Mouse (Mus musculus) adrenal gland (tissue): ENCODE measurements at regions not wholly inside any gene's neighbourhood (a gene's known extent, or its start where the extent isn't known, plus 50 kb on each side); places are given as distances from the start of the nearest gene placed in this dataset.

Source experiments
- intact Hi-C: fragments of 180-260 bp; cut with DNase I; formaldehyde crosslinking; loops from one replicate; pipeline ENCODE4 v1.15.1; 2025

DNA sequence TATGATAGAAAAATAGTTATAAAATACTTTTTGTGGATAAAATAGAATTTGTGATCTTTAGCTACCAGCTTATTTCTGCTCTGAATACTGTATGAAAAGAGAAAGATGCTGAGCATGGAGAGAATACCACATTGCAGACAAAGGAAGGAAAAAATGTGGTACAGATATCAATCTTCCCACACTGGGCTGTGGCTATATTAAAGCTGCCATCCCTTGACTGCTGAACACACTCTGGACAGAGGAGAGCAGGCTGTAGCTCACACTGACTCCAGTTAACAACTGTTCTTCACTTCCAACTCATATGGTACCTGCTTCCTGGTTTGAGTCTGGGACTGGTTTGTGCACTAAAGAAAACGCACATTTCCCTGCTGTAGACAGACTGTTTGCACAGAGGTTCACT lies 76.7 kb upstream of the Try4 start:
- intact Hi-C loops: no loop called here

DNA sequence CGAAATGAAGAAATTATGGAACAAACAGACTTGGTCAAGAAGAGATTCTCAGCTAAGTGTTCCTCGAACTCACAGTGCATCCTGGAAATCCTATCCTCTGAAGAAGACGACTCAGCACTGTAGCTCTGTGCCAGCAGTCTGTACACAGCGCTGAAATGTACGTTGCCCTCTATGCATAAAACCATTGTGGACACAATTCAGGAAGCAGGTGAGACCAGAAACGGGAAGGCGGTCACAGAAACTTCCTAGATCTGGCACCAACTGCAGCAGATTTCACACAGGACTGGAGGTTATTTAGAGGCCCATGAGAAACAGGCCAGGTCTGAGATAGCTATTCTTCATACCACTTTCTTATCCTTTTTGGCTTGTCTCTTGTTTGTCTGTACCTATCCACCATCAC lies 83.7 kb upstream of the Try4 start:
- intact Hi-C loops: no loop called here

DNA sequence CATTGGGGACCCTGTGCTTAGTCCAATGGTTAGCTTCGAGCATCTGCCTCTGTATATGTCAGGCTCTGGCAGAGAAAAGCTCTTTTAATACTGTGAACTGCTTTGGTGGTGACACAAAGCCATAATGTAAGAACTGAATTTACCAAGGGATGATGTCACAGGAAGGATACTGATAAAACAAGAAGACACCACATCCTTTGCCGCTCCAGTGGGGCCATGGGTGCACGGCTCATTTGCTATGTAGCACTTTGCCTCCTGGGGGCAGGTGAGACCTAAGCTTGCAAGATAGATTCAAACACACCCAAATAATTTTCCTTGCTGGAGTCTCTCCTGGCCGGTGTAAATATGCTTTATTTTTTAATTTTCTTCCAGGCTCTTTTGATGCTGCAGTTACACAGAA lies 86.2 kb upstream of the Try4 start:
- intact Hi-C loops: no loop called here

DNA sequence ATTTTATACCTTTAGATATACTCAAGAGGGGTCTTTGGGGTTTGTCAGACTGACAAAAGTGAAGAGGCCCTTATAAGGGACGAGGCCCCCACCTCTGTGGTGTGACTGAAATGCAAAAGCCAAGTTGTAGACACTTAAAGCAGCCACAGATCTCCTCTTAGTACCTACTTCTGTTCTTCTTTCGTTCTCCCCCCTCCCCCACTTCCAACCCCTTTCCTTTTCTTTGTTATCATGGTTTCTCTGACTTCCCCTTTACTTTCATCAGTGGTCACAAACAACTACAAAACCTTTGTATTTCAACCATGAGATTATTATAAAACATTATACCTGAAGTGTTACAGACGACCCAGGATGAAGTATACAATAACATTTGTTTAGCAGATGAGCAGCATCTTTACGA lies 96.2 kb upstream of the Try4 start:
- intact Hi-C loops: no loop called here

DNA sequence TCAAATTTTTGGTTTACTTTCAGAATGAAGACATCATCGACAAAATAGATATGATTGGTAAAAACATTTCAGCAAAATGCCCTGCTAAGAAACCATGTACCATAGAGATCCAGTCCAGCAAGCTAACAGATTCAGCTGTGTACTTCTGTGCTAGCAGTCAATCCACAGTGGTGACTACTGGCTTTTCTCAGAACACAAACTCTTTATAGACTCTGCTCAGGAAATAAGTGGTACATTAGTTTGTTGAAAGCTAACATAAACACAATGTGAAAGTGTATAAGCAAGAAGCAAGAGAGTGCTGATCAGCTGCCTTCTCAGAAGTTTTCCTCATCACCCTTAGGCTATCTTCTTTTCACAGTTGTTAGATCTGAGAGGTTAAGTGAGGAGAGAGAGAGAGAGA lies 99.2 kb upstream of the Try4 start:
- intact Hi-C loops: no loop called here

DNA sequence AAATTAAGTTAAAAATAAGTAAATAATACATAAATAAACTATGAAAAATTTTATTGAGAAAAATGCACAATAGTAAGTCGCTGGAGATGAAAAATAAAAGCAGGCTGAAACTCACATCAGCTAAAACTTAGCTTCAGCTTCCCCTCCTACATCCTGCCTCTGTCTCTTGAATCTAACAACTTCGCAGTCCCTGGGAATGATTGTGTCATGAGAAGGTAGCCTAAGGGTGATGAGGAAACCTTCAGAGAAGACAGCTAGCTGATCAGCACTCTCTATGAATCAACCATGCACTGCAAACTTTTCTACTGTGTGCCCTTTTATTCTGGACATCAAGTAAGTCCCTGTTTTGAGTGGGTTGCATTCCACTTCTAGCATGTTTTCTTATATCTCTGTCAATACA lies 99.8 kb upstream of the Try4 start:
- intact Hi-C loops: no loop called here

DNA sequence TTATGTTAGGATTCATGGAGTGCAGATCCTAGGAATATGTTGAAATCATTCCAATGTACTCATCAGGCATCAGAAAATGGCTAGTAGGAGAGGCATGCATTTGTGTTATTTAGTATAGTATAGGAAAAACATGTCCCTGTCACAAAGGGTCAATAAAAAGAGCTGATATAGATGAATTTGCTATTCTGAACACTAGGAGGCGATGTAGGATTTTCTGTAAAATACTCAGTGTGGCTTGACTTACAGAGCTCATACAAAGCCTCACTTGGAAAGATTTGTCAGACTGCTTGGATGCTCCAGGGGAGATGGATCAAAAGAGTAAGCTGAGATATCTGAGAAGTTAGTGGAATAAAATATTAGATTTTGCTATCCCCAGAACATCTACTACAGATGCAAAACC lies 107.6 kb upstream of the Try4 start:
- intact Hi-C loops: loop anchor here (5.0 kb wide), 1 partner anchor 338 kb away; no protein-coding TSS in a partner anchor

DNA sequence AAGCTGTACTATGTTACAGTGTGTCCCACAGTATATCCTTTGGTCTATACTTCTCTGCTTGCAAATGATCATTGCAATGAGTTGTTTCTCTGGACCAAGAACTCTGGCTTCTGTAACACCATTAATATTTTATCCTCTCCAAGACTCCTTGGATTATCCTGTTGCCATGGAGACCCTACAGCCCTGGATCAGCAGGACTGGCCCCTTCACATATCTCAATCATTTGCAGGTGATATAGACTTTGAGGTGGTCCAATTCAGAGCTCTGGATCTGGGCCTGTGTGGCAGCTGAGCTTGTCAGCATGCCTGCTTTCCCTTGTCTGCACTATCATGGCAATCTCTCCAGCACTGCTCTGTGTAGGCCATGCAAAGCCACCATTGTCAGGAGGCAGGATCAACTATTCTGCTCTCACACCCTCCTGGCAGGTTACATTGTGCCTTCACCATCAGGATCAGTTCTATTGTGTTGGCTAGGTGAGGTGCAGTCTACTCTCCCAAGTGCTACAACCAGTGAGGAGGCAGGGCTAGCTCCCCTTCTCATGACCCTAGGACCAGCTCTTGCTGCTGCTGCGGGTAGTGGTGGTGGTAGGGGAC lies 110.2 kb upstream of the Try4 start:
- intact Hi-C loops: loop anchor here (5.0 kb wide), 1 partner anchor 340 kb away; no protein-coding TSS in a partner anchor

DNA sequence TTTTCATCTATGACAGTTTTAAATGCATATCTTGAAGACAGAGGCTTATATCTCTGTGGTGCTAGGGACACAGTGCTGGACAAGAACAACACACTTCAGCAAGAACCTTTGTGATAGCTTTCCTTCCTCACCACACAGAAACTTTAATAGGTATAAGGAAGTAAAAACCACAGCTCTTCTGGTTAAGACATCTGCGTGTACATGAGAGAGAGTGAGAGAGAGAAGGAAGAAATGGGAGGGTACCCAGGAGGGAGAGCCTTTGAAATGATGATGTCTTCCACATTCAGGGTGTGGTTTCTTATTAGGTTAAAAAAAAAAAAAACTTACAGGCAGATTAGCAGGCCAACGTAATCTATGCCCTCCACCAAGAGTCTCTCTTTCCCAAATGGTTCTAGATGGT lies 113.2 kb upstream of the Try4 start:
- intact Hi-C loops: no loop called here

DNA sequence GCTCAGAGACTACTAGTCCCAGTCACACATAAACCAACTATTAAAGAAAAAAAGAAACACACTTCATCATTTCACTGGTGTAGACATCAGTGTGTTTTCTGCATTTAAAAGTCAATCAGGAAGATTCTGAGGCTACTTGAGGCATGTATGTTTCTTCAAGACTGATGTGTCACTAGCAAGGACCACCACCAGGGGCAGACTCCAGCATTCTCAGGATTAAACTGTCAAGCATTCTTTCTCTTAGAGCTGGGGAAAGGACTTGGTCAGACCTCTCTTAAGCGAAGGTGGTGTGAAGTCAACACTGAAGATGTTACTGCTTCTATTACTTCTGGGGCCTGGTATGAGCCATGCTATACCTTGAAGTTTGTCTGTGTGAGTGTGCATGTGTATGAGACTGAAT lies 114.1 kb upstream of the Try4 start:
- intact Hi-C loops: no loop called here

DNA sequence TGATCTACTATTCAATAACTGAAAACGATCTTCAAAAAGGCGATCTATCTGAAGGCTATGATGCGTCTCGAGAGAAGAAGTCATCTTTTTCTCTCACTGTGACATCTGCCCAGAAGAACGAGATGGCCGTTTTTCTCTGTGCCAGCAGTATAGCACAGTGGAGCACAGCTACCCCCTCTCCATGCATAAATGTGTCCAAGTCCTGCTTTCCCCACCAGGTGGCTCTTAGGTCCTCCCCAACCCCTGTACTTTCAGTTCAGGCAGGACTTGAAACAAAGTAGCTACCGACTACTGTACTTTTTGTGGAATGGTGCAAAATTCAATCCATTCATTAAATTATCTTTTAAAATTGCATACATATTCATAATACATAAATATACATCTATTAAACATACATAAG lies 123.2 kb upstream of the Try4 start:
- intact Hi-C loops: no loop called here

DNA sequence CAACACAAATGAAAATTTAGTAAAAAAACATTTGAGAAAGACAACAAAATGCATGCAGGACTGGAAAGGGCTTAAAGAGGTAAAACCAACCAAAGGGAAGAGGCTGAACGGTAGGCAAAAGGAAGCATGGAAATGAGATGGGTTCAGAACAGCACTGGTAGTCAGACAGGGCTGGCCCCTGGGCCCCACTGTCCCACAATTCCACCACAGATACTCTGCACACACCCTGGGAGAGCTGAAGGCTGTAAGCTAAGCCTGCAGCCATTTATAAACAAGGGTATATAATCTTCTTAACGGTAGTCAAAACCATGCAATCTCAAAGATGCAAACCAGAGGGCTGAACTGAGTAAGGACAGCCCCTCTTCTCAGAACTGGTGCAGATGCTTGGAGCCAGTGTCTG lies 124.0 kb upstream of the Try4 start:
- intact Hi-C loops: no loop called here

DNA sequence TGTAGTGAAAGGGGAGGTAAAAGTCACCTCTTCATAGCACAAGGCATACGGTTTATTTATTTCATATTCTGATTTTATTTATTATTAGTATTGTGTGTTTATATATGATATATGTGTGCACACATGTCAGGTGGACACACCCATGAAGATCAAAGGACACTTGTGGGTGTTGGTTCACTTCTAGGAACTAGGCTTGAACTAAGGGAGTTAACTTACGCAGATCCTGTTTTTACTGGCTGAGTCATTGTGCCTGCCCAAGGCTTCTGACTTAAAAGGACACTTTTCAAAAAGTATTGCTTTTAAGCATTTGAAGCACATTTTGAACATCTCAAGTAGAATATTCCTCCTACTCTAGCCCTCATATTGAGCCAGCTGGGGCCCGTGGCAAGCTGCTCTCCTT lies 124.9 kb upstream of the Try4 start:
- intact Hi-C loops: no loop called here

DNA sequence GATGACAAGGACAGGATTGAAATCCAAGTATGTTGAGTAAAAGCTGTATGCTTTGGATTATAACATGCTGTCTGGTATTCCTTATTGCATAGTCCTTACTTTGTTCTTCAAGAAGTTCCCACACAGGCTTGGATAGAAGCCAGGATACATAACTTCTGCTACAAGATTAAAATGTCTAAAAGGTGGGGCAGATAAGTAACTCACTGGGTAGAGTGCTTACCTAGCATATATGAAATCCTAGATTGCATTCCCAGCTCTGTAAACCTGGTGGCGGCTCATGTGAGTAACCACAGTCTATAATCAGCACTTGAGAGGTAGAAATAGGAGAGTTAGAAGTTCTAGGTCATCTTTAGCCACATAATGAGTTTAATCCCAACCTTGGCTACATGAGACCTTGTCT lies 126.0 kb upstream of the Try4 start:
- intact Hi-C loops: no loop called here

DNA sequence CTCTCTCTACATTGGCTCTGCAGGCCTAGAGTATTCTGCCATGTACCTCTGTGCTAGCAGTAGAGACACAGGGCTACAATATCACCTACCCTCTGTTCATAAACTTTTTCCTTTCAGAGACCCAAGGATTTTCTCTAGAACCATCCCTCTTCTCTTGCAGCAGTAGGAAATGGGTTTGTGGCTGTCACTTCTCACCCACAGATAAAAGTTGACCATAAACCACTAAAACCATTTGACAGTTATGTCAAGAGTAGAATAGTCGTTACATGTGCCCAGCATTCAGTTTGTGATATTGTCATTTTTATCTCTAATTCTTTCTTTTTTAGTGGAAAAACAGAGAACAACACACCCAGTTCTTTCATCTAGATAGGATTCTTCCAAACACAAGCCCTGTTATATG lies 128.2 kb upstream of the 2210010C04Rik start:
- intact Hi-C loops: no loop called here

DNA sequence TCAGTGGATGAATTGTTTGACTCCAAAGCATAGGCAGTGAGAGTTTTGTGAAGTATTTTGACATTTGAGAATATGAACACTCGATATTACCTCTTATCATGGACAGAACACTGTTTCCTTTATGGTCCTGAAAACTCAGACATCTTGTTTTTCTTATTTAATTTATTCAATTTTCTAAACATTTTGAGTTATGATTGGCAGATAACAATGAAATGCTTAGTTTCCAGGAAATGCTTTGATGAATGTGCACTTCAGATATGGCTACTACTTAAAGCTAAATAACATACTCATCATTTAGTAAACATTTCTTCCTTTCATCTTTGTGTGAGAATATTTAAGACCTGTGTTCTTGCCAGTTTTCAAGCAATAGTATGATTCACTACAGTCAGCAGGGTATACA lies 126.4 kb upstream of the 2210010C04Rik start:
- intact Hi-C loops: no loop called here

DNA sequence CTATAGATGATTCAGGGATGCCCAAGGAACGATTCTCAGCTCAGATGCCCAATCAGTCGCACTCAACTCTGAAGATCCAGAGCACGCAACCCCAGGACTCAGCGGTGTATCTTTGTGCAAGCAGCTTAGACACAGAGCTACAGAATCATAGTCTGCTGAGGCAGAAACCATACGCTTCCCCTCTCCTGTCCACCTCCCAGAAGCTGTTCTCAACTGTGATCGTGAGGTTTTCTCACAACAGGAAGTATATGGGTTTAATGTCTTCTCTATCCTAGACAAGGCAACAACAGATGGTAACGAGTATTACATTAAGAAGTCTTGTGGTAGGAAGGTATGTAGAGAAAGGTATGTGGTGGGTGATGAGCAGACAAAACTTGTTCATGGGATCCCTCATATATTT lies 116.8 kb upstream of the 2210010C04Rik start:
- intact Hi-C loops: no loop called here

DNA sequence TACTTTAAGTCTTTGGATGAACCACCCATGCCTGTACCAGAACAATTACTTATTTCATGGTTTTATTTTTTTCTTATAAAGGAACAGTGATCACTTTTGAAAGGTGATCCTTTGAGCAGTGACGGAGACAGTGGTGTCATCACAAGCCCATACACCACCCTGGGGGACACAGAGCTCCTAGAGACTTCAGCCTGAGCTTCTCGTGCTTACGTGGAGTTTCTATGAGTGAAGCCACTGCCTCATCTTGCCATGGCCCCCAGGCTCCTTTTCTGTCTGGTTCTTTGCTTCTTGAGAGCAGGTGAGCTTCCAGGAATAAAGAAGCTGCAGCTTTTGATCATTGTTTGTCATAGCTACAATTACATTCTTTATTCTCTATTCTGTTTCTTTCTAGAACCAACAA lies 116.2 kb upstream of the 2210010C04Rik start:
- intact Hi-C loops: no loop called here

DNA sequence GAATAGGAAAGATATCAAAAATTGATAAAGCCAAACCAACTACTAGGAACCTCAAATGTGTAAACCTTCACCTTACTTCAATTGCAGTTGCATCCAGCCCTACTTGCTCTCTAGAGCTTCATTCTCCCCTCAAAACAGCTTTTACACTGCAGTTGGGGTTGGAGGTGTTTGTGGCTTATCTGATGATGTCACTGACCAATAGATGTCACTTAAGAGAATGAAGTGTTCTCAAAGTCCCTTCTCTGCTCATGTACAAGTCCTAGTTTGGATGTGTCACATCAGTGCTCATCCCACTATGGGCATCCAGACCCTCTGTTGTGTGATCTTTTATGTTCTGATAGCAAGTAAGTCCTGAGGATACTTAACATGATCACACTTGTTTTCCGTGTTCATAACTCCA lies 105.6 kb upstream of the 2210010C04Rik start:
- intact Hi-C loops: no loop called here

DNA sequence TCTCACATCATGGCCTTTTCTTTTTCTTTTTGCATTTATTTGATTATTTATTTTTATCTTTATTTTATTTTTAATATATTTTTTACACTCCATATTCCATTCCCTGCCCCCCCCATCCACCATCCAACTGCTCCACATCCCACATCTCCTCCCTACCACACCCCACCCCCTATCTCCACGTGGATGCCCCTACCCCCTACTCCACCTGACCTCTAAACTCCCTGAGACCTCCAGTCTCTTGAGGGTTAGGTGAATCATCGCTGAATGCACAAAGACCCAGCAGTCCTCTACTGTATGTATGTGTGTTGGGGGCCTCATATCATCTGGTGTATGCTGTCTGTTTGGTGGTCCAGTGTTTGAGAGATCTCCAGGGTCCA lies 102.1 kb upstream of the 2210010C04Rik start:
- intact Hi-C loops: loop anchor here (5.0 kb wide), 1 partner anchor 395 kb away; no protein-coding TSS in a partner anchor

DNA sequence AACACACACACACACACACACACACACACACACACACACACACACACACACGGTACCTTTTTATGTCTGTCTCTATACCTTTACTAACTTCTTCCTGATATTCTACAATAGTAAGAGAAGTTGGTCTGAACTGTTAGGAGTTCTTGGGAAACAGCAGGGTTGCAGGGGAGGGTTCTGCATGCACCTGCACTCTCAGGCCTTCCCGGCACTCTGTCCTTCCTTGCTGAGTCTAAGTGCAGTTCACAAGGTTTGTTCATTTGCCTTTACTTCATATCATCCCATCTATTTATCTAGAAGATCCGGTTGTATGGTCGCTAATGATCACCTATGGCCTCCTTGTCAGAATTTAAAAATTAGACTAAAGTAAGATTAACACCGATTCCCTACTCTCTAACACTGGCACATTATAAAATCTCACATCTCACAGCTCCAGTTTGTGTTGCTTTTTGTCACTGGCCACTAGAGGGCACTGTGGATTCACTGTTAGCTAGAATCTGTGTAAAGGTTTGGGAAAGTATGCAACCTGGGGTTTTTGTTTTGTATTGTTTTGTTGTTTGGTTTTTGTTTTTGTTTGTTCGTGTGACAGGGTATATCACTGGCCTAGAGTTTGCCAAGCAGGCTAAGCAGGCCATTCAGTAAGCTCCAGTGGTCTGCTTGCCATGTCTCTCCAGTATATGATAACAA lies 101.5 kb upstream of the 2210010C04Rik start:
- intact Hi-C loops: loop anchor here (5.0 kb wide), 1 partner anchor 395 kb away; no protein-coding TSS in a partner anchor

DNA sequence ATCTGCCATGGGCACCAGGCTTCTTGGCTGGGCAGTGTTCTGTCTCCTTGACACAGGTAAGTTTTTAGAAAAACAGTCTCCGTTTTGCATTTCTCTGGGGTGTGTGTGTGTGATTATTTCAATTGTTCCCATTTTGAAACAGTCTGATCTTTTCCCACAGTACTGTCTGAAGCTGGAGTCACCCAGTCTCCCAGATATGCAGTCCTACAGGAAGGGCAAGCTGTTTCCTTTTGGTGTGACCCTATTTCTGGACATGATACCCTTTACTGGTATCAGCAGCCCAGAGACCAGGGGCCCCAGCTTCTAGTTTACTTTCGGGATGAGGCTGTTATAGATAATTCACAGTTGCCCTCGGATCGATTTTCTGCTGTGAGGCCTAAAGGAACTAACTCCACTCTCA lies 99.9 kb upstream of the 2210010C04Rik start:
- intact Hi-C loops: loop anchor here (5.0 kb wide), 1 partner anchor 397 kb away; no protein-coding TSS in a partner anchor

DNA sequence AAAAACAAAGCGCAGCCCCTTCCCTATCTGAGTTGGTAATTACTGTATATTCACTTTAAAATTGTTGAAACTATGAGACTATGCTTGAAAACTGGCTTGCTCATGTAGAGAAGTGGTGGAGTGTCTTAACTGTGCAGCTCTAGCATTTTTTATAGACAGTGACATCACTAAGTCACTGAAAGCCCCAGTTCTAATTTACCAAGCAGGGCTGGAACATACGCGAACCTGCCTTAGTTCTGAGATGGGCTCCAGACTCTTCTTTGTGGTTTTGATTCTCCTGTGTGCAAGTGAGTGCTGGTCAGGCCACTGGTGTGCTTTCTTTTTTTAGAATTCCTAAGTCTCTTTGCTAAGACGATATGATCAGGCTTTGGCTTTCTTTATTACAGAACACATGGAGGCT lies 94.6 kb upstream of the 2210010C04Rik start:
- intact Hi-C loops: no loop called here
